Mouse (Mus musculus): ENCODE results near the gene Nrxn2.

Nrxn2 gene

DNA sequence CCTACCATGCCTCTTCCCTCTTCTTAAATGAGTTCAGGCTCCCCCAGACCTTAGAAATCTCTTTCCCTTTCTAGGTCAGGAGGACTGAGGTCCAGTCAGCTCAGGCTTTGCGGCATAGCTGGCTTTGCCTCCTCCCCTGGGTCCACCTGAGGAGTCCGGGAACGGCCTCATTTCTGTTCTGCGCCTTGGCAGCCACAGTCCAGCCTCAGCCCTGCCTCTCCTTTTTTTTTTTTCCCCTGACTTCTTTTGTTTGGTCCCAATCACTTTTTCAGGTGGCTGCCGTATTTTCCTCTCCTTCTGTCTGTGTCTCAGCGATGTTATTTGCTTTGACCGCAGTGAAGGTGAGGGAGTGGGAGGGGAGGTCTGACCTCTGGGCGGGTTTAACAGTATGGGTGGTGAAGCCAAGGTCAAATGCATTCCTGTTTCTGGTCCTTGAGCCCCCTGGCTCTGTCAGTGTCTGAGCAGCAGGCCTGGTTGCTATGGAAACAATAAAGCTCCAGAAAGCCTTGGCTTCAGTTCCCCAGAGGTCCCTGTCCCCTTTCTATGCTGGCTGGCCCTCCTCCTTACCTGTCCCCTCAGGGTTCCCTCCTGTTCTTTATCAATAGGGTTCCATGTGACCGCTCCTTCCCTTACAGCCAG is 34.3 kb downstream of the Nrxn2 start:
- no peak for DNase-seq (ENCODE audit: low spot score)

DNA sequence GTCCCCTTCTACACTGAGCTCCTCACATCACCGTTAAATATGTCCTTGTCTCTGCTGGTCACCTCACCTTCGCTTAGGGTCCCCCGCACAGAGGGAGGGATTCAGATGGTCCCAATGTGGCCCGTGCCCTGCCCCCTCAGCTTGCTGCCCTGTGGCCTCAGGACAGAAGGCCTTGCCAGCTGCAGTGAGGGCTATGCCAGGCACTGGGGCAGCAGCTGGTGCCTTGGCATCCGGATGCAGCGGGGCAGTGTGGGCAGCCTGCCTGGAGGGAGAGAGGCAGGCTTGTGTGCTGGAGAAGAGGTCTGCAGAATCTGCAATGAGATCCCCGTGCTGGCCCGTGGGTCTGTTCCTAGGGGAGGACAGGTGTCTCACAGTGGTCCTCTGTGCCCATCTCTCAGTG is 34.8 kb downstream of the Nrxn2 start:
- DNase-seq (ENCODE audit: low spot score): no peak

DNA sequence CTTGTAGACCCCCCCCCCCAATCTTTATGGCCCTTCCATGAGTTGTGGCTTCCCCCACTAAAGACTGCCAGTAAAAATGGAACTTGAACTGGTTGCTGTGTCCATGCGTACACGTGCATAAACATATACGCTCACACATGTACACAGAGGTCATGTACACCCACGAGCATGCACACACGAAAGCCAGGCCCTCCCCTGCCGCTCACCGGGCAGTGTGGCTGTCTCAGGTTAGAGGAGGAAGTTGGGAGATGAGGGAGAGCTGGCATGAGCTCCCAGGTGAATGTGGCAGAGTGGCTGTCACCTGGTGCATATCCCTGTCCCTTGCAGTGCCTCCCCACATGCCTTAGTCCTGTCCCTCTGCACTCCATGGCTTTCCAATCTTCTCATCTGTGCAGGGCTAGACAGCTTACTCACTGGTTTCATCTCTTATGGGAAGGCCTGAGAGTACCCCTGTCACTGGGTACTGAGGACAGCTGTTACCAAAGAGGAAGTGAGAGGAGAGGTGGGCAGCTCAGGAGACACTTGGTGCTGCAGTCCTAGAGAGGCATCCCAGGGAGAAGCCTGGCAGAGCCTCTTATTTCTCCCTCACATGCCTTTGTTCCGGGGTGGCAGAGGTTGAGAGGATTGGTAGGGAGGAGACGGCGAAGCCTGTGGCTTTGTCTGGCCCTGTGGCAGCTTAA is 35.6 kb downstream of the Nrxn2 start:
- no peak for DNase-seq (ENCODE audit: low spot score)

DNA sequence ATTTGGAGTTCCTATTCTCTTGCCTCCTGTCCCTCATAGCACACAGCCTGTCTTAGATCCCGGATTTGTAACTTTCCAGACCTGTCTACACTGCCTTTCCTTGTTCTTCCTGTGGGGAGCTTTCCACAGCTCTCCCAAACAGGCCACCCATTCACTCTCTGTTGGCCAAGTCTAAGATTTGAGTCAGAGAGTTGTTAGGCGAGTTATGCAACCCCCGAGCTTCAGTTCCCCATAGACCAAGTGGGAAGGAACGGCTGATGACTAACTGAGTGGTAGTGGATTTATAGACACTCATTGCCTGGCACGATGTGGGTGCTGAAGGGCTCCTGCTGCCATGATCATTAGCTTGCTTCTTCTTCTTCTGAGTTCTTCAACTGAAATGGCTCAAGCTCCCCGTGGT is 41.0 kb downstream of the Nrxn2 start:
- no peak for DNase-seq (ENCODE audit: low spot score)

DNA sequence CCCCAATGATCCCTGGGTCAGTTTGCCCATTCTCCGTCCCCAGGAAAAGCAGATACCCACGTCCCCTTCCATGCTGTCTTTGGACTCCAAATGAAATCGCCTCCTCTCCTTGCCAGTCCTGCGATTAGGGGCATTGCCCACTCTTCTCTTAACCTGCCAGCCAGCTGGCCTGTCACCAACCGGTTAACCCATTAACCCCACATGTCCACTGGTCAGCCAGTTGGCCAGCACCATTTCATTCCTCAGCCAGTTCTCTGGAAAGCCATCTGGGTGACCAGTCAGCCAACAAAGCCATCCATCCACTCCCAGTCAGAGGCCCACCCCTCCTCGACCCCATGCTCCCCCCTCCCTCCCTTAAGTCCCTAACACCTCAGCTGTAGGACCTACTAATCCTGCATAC is 44.3 kb downstream of the Nrxn2 start:
- no peak for DNase-seq (ENCODE audit: low spot score)

DNA sequence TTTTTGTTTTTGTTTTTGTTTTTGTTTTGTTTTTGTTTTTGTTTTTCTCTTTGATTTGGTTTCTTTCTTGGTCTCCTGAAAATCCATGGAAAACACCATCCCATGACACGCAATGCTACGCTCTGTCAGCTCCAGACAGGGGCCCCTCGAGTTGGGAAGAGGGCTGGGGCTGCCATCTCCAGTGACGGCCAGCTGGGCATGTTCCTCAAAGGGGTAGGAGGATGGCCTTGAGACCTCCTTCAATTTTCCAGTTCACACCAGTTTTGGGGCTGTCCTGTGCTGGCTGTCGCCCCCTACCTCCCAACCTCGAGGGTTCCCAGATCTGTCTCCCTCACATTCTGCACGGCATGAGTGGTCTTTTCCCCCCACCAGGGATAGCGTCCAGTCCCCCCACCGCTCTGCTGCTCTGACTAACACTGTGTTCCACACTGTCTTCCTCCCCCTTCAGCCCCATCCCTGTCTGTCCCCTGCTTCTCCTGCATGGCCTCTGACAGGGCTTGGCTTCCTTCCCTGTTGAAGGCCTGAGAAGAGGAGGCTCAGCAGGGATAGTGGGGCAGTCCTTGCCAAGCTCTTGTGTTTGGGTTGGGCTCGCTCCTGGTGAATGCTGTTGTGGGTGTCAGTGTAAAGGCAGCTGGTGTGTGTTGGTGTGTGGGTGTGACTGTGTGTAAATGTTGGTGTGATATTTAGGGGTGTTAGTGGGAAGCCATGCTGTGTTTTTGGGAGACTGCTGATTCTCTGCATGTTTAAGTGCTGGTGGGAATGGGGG is 46.0 kb downstream of the Nrxn2 start:
- no peak for DNase-seq (ENCODE audit: low spot score)

DNA sequence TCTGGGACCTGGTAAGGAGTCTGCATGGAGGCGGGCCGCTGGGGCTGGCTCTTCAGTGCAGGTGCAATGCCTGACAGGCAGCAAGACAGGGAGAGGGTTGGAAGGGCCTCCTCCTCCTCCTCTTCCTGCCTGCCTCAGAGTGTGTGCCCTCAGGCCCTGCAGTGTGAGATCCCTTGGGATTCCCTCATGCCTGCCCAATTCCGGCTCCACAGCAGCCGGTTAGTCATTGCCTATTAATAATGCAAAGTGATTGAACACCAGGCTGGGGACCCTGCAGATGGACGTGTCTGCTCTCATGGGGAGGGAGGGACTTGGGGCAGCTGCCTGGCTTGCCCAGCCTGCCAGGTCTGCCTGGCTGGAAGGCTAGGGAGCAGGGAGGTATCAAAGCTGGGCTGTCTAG is 46.6 kb downstream of the Nrxn2 start:
- no peak for DNase-seq (ENCODE audit: low spot score)

DNA sequence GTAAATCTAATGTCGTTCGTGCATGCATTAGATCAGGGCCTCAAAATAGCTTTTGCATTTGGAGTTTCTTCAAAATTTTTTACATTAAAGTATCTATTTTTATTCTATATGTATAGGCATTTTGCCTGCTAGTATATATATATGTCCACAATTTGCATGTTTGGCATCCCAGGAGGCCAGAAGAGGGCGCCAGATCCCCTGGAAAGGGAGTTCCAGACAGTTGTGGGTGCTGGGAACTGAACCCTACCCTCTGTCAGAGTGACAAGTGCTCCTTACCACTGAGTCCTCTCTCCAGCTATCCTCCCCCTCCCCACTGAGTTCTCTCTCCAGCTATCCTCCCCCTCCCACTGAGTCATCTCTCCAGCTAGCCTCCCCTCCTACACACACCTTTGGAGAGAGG is 48.4 kb downstream of the Nrxn2 start:
- no peak for DNase-seq (ENCODE audit: low spot score)

DNA sequence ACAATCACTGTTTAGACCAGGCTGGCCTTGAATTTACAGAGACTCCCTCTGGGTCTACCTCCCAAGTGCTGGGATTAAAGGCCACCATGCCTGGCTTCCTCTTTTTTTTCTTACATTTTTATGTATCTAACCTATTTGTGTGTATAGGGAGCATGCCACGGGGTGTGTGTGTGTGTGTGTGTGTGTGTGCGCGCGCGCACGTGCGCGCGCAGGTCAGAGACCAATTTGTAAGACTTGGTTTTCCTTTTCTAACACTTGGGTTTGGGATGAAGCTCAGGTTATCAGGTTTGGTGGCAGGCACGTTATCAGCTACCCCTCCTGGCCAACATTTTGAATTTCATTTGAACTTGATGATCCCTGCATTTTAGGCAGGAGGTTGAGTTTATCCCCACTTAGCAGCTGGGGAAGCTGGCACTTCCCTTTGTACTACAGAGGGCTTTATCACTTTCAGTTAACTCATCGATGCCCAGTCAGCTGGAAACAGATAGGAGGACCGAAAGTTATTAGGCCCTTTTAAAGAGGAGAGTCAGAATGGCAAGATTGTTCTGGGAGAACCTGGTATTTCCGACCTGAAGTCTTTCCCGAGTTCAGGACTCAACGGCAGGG is 48.9 kb downstream of the Nrxn2 start:
- DNase-seq (ENCODE audit: low spot score): no peak

DNA sequence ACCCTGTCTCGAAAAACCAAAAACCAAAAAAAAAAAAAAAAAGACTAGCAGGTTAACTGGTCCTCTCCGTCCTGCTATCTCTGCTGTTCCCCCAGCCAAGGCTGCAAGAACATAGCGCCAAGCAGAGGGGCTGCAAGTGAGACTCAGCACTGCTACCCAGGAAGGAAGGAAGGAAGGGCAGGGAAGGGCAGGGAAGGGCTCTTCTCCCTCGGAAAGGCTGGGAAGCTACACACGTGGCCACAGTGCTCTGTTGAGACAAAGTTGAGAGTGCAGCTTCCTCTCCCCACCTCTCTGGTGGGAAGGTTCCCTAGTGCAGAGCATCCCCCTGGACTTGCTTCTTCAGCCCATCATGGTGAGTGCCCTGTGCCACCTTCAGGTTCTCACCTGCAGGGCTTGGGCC is 53.1 kb downstream of the Nrxn2 start:
- no peak for DNase-seq (ENCODE audit: low spot score)

DNA sequence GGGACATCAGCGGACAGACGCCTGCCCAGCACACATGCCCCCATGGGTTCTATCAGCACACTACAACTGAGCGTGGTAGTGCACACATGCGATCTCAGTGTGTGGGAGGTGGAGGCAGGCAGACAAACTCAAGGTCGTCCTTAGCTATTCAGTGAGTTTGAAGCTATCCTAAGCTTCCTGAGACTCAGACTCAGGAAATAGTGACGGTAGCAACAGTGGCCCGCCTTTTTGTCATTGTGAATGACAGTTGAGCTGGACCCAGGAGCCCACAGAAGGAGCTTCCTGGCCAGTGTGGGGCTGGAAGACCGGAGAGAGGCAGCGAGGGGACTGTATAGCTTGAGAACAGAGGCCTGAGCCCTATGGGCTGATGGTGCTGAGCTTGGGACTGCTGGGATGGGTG is 54.3 kb downstream of the Nrxn2 start:
- DNase-seq (ENCODE audit: low spot score): no peak

DNA sequence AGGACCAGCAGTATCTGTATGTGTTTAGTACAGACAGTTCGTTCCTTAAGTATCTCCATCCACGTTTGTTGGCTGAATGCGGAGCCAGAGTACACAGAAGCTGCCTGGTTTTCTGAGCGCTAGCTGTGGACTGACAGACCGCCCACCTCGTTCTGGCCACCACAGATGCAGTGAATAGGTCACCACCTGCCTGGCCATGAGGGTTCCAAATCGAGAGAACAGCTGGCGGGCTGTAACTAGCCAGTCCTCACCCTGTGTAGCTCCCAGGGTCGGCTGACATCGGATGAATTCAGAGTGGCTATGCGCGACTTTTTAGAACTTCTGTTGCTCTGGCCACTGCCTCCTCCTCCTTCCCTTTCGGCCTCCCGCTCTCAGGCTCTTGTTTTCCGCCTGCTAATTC is 56.2 kb downstream of the Nrxn2 start:
- no peak for DNase-seq (ENCODE audit: low spot score)

DNA sequence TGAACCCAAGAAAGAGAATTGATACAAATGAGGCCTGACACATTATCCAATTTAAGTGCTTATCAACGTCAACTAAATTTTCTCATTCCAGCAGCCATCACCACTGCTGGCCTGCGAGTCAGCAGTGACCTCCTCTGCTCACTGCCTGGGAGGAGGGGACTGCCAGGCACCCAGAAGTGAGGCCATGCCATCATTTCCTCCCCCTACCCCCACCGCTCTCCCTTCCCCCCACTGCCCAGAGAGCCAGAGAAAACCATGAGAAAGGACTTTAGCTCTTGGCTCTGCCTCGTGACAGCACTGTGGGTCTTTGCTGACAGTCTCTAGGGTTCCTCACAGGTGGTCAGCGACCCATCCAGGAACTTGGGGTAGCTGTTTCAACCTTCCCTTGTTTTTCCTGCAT is 56.6 kb downstream of the Nrxn2 start:
- DNase-seq (ENCODE audit: low spot score): no peak

DNA sequence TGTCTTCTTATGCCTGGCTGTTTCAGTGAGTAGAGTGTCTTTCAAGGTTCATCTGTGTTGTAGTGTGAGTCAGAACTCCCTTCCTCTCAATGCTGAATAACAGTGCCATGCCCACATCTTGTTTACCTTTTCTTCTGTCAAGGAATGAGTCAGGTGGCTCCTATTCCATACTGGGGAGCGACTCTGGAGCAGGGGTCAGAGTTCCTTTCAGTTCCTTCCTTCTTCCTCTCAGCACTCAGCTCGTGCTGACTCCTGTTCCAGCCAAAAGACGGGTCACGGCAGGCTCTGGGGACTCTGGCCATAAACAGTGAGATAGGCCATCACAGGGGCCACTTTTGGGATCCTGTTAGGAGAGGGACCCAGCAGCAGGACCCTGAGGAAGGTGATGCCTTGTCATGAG is 58.5 kb downstream of the Nrxn2 start:
- DNase-seq (ENCODE audit: low spot score): no peak

DNA sequence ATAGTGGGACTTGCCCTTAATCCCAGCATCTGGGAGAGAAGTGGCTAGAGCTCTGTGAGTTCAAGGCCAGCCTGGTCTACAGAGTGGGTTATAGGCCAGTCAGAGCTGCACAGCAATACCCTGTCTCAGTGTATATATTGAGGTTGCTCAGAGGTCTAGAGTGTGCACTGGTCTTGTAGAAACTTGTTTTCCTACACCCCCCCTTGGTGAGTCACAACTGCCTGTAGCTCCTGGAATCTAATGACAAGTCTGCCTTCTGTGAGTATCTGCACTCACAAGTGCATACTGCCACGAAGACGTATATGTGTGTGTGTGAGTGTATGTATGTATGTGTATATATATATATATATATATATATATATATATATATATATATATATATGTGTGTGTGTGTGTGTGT is 60.0 kb downstream of the Nrxn2 start:
- DNase-seq (ENCODE audit: low spot score): no peak

DNA sequence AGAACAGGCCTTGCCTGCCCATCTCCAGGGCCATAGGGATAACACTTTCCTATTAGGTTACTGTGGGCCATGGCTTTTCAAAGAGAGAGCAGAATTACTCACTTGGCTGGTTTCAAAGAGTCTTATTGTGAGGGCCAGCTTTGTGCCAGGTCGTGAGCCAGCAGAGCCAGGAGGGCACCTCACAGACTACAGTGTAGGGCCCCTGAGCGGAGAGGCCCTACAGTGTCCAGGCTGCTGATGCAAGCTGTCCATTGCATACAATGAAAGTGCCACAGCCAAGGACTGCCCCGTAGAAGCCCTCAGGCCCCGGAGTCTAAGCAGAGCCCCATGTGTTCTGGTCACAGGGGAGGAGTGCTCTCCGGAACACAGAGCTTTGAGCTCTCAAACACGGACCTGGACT is 64.4 kb downstream of the Nrxn2 start:
- no peak for DNase-seq (ENCODE audit: low spot score)

DNA sequence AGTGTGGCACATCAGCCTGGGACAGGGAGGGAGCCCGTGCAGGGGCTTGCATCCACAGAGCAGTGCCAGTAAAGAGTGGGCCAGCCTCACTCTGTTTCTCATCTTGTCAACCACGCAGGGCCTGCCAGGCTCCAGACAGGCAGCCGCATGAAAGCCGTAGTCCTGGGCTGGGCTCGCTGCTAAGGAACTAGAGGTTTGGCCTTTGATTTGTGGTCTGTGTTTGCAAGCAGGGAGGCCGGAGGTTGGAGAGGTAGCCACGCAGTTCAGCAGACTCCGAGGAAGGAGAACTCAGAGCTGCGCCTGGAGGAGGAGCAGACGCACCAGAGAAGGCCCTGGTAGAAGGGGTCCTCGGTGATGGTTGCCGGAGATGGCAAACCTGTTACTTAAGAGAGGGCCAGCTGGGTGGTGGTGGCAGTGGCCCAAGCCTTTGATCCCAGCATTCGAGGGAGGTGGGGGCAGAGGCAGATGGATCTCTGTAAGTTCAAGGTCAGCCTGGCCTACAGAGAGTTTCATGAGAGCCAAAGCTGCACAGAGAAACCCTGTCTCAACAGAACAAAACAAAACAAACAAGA is 66.6 kb downstream of the Nrxn2 start:
- no peak for DNase-seq (ENCODE audit: low spot score)

DNA sequence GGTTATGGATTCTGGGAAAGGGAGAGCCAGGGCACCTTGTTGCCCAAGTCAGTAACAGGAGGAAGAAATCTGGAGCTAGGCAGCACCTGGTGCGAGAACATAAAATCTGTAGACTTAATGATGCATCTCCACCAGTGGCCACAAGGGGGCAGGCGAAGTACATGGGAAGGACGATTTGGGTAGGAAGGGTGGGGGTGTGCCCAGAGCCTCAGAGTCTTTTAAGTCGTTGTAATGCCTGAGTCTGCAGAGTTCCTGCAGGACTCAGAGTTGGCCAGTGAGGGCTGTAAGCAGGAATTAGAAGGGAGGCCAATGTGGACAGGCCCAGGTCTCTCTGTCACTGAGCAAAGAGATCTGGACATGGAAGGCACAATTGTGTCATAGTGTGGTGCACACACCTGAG is 70.5 kb downstream of the Nrxn2 start:
- DNase-seq (ENCODE audit: low spot score): peak; percentile 85

DNA sequence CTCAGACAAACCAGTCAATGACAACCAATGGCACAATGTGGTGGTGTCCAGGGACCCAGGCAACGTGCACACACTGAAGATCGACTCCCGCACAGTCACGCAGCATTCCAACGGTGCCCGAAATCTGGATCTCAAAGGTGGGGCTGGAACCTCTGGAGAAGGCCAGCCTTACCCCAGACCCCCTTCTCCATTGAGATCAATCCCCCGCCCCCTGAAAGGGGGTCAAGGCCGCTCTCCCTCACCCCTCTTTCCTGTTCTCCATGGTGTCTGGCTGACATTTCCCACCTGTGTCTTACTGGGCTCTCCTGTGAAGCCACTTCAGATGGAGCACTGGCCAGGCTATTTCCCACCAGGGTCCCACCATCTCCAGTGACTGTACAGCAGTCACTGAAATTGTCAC is 73.0 kb downstream of the Nrxn2 start:
- no peak for DNase-seq (ENCODE audit: low spot score)

DNA sequence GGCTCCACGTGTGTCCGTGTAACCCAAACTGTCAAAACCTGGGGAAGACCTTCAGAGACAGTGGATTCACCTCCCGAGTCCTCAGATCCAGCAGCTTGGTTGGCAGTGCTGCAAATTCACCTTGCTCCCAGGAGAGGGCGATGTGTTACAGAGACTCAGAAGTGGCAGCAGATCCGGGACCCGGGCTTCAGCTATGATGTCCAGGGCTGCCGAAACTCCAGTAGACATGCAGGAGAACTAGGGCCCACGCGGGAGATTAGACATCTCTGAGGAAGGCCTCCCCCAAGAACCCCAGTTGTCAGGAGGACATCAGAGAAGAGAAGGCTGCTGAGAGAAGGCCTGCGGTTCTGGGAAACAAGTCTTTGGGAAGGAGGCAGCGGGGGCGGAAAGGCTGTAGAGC is 73.6 kb downstream of the Nrxn2 start:
- peak; percentile 63 for DNase-seq (ENCODE audit: low spot score)

DNA sequence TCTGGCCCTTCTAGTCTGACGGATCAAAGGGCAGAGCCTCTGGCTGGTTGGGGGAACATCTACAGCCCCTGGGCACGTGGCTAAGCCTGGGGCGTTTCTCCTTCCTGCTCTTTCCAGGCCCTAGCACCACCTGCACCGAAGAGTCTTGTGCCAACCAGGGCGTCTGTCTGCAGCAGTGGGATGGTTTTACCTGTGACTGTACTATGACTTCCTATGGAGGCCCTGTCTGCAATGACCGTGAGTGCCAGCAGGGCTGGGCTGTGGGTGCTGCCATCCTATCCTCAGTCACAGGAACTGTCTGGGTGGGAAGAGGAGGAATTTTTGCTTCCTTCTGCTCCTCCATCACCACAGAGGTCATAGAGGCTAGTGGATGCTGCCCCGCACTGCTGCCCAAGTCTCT is 74.7 kb downstream of the Nrxn2 start:
- DNase-seq (ENCODE audit: low spot score): no peak

DNA sequence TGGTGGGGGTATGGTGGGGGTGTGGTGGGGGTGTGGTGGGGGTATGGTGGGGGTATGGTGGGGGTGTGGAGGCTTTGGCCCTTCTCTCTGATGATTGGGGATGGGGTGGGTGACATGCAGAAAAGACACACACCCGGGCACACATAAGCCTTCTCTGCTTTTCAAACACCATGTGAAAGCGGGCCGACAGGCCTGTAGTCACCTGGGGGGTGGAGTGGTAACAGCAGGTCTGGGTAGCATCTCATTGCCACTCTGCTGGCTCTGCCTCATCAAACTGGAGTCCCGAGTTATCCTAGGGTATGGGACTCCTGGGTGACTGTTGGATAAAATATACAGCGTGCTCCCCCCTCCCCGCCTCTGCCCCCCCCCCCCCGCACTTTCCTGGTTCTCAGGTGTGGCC is 75.5 kb downstream of the Nrxn2 start:
- DNase-seq (ENCODE audit: low spot score): no peak

All from ovary, postnatal 14 days (tissue).